Mouse (Mus musculus) liver, embryonic 14.5 days (tissue): ENCODE data around the gene Myo10. TPM values are rescaled to one million over a fixed set of nuclear protein-coding genes. Genes with fewer than 3 reads are reported as not detected.

ENCODE experiments used
- ATAC-seq: fragments of 200-750 bp; cut with Nextera tagmentation; 2 replicates; pipeline ENCODE4 v1.8.0; 2017; ENCODE audit warnings: moderate number of reproducible peaks, mild to moderate bottlenecking, moderate library complexity; ENCODE audit not compliant: insufficient read depth
- DNase-seq, 3 experiments: peaks; one replicate each; pipeline ENCODE4 v3.0.0-alpha.2; 2012 to 2013; ENCODE audit warnings: low read depth in 3 of 3, low spot score in 3 of 3
- H3K27ac ChIP-seq: fragments of 300-500 bp; sonication (generic); 2 replicates; pipeline ENCODE4 v1.5.1; 2014; ENCODE audit warnings: moderate library complexity, mild to moderate bottlenecking, control low read depth, inconsistent platforms
- H3K27me3 ChIP-seq: fragments of 300-500 bp; sonication (generic); 2 replicates; pipeline ENCODE4 v1.6.1; 2014; ENCODE audit warnings: mild to moderate bottlenecking, low read length, moderate library complexity; ENCODE audit not compliant: control insufficient read depth, insufficient read depth
- H3K36me3 ChIP-seq: fragments of 300-500 bp; sonication (generic); replicated peaks from 2 replicates; pipeline ENCODE4 v1.6.1; 2014; ENCODE audit warnings: low read depth; ENCODE audit not compliant: control insufficient read depth, insufficient read depth
- H3K4me1 ChIP-seq, 2 experiments: fragments of 200-500 bp in 1 of 2; fragments of 300-500 bp in 1 of 2; sonication (generic) in 1 of 2; replicated peaks; 2 replicates each; pipeline ENCODE4 v1.6.1; 2012 to 2014; ENCODE audit warnings: antibody characterized with exemption in 1 of 2, inconsistent platforms in 1 of 2, low read length in 1 of 2; ENCODE audit not compliant: control insufficient read depth in 2 of 2, insufficient read depth in 2 of 2
- H3K4me2 ChIP-seq: fragments of 300-500 bp; sonication (generic); 2 replicates; pipeline ENCODE4 v1.6.1; 2014; ENCODE audit warnings: low read depth, mild to moderate bottlenecking, control low read depth, moderate library complexity
- H3K4me3 ChIP-seq, 2 experiments: fragments of 200-500 bp in 1 of 2; fragments of 300-500 bp in 1 of 2; sonication (generic) in 1 of 2; 2 replicates each; pipeline ENCODE4 v1.5.1; 2012 to 2014; ENCODE audit warnings: low read depth in 2 of 2, low read length in 2 of 2, mild to moderate bottlenecking in 2 of 2, control low read depth in 1 of 2, inconsistent platforms in 1 of 2, moderate library complexity in 1 of 2; ENCODE audit not compliant: insufficient read depth in 1 of 2
- H3K9ac ChIP-seq: fragments of 300-500 bp; sonication (generic); replicated peaks from 2 replicates; pipeline ENCODE4 v1.6.1; 2014; ENCODE audit warnings: mild to moderate bottlenecking, control low read depth, moderate library complexity
- H3K9me3 ChIP-seq: fragments of 300-500 bp; sonication (generic); 2 replicates; pipeline ENCODE4 v1.6.1; 2016; ENCODE audit warnings: low read length, mixed read lengths; ENCODE audit not compliant: control insufficient read depth
- CTCF ChIP-seq: IDR thresholded peaks from 2 replicates; pipeline ENCODE4 v1.5.1; 2016; ENCODE audit warnings: antibody characterized with exemption, low read depth, control low read depth
- EP300 ChIP-seq: IDR thresholded peaks from 2 replicates; pipeline ENCODE4 v1.6.1; 2016; ENCODE audit warnings: antibody characterized with exemption, low read depth
- WGBS: fragments of 180-500 bp; shearing (Covaris S2); extraction: QIAGEN DNeasy Blood & Tissue Kit; methylation state at CpG from one replicate; pipeline ENCODE4 v1.1.7; 2014; ENCODE audit not compliant: insufficient replicate concordance; 5-methylcytosine and 5-hydroxymethylcytosine counted together
- polyA plus RNA-seq, 2 experiments: library from polyadenylated mRNA; depleted of rRNA in 1 of 2; stranded (reverse) in 1 of 2; unstranded in 1 of 2; fragments of >200 nt; fragmentation: Nextera tagmentation in 1 of 2; extraction: Ambion mirVana in 1 of 2; gene quantifications; 2 replicates each; pipeline versions ENCODE4 v1.2.1 to v1.2.3; 2012 to 2014

Myo10 gene
- polyA plus RNA-seq, 2 experiments, result 2.6 to 2.9 TPM

- no peak overlapping the region for H3K4me3 ChIP-seq
- no peak overlapping the region for H3K9ac ChIP-seq
- TF ChIP-seq EP300, result no peak
- no peak for TF ChIP-seq CTCF
- H3K27me3 ChIP-seq, result no peaks in the 10 kb centered on the region
- peaks cover 0 to 7% of the 10 kb centered on the region in 2 experiments; a peak in 2 of 4 replicates for H3K4me1 ChIP-seq
- no peaks in the 10 kb centered on the region for H3K9me3 ChIP-seq
- H3K27ac ChIP-seq, result no peak overlapping the region
- ATAC-seq (no peak), DNase-seq (no peak)
- 56% methylated on average over 7 of the region's 7 CpGs for WGBS
- H3K4me2 ChIP-seq, result no peak overlapping the region
- no peaks in the 10 kb centered on the region for H3K36me3 ChIP-seq
Measured at GRCm38 (mm10) chr15:25593469-25594150, 28.7 kb upstream of the Myo10 start.

GRCm38 (mm10) chr15:25598313-25598712 lies 24.0 kb upstream of the Myo10 start:
- no peak overlapping the region for H3K4me2 ChIP-seq
- whole genome bisulfite sequencing, result 71% methylated on average over 5 of the region's 5 CpGs
- no peaks in the 10 kb centered on the region for H3K9me3 ChIP-seq
- TF ChIP-seq EP300 (no peak), CTCF (no peak)
- DNase-seq, result no peak
- H3K27me3 ChIP-seq, result no peaks in the 10 kb centered on the region
- no peak overlapping the region for H3K4me3 ChIP-seq
- ATAC-seq, result no peak
- no peak overlapping the region for H3K9ac ChIP-seq
- H3K36me3 ChIP-seq, result no peaks in the 10 kb centered on the region
- H3K4me1 ChIP-seq, result no peaks in the 10 kb centered on the region
- no peak overlapping the region for H3K27ac ChIP-seq

- Histone ChIP-seq H3K36me3 (no peaks in the 10 kb centered on the region), H3K9me3 (no peaks in the 10 kb centered on the region), H3K9ac (no peak overlapping the region), H3K4me2 (no peak overlapping the region), H3K27me3 (no peaks in the 10 kb centered on the region), H3K4me3 (no peak overlapping the region), H3K4me1 (peaks cover 0 to 8% of the 10 kb centered on the region in 2 experiments; a peak in 2 of 4 replicates), H3K27ac (no peak overlapping the region)
- 56% methylated on average over 8 of the region's 8 CpGs for WGBS
- TF ChIP-seq EP300 (no peak), CTCF (no peak)
- DNase-seq (no peak), ATAC-seq (no peak)
Measured at GRCm38 (mm10) chr15:25602306-25602705, 20.0 kb upstream of the Myo10 start.

GRCm38 (mm10) chr15:25603286-25603685 lies 19.0 kb upstream of the Myo10 start:
- 76% methylated on average over 6 of the region's 6 CpGs for WGBS
- no peak for ATAC-seq

DNA sequence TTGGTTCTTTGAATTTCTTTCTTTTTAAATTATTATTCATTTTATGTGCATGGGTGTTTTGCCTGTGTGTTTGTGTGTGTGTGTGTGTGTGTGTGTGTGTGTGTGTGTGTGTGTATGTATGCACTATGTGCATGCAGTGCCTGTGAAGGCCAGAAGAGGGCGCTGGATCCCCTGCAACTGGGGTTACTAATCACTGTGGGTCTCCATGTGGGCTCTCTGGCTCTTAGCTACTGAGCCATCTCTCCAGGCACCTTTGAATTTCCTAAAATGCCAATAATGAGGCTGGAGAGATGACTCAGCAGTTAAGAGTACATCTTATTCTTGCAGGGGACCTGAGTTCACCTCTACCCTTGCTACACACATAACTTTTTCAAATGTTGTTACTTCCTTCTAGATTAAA lies 18.1 kb upstream of the Myo10 start:
- Histone ChIP-seq H3K9me3 (no peaks in the 10 kb centered on the region), H3K4me2 (no peak overlapping the region), H3K27ac (no peak overlapping the region), H3K36me3 (no peaks in the 10 kb centered on the region), H3K9ac (no peak overlapping the region), H3K4me1 (peaks cover 9 to 23% of the 10 kb centered on the region in 2 experiments), H3K4me3 (no peak overlapping the region), H3K27me3 (no peaks in the 10 kb centered on the region)
- no peak for ATAC-seq
- peak; percentile 44 for TF ChIP-seq CTCF
- TF ChIP-seq EP300, result no peak
- 42% methylated on average over 1 of the region's 1 CpGs for WGBS
- DNase-seq, result no peak

More at GRCm38 (mm10) chr15:25603286-25603685, 19.0 kb upstream of the Myo10 start:
- Histone ChIP-seq H3K9me3 (no peaks in the 10 kb centered on the region), H3K27me3 (no peaks in the 10 kb centered on the region), H3K36me3 (no peaks in the 10 kb centered on the region), H3K4me2 (no peak overlapping the region), H3K4me3 (no peak overlapping the region), H3K9ac (no peak overlapping the region), H3K4me1 (peaks cover 0 to 14% of the 10 kb centered on the region in 2 experiments; a peak in 2 of 4 replicates), H3K27ac (no peak overlapping the region)
- no peak for DNase-seq
- no peak for TF ChIP-seq EP300
